In genomic region chr5:52516072-52516476, GRCm38 (mm10) we compare ENCODE assay signal across 10 mouse cellular contexts. TPM values are rescaled to one million over a fixed set of nuclear protein-coding genes. Genes with fewer than 3 reads are reported as not detected.
A peak's percentile ranks its signal among the peaks of the same experiment; 100 is the strongest.
DNase-seq lines count a peak whose midpoint lies in the region; ATAC-seq and TF ChIP-seq lines count a peak whose summit lies in the region.
"Had no signal": no experiment of that assay in that cellular context is flagged by ENCODE, and none has a peak within 500 bp of the region (broad histone marks: within the 10 kb centered on the region; RNA-seq: fewer than 3 reads in every experiment).

No protein-coding gene starts in this region.

- no peaks in the 10 kb centered on the region for H3K36me3 ChIP-seq in kidney, embryonic 14.5 days (ENCODE audit: control insufficient read depth, insufficient read depth, low read length)
- H3K36me3 ChIP-seq in forebrain, postnatal 0 days (ENCODE audit: insufficient read depth) = no peaks in the 10 kb centered on the region
- no peaks in the 10 kb centered on the region for H3K36me3 ChIP-seq in neural tube, embryonic 14.5 days (ENCODE audit: control insufficient read depth, insufficient read depth, low read length)

- peaks cover 6% of the 10 kb centered on the region; the same call in 1 of the 2 replicates for H3K4me1 ChIP-seq in kidney, embryonic 14.5 days (ENCODE audit: control insufficient read depth, insufficient read depth, low read length)
- peaks cover 3% of the 10 kb centered on the region; the same call in 1 of the 2 replicates for H3K4me1 ChIP-seq in forebrain, postnatal 0 days (ENCODE audit: insufficient read depth)
- H3K4me1 ChIP-seq in neural tube, embryonic 14.5 days (ENCODE audit: control insufficient read depth, insufficient read depth, low read length) = no peaks in the 10 kb centered on the region

- DNase-seq in kidney, adult 18-20 months = no peak
- DNase-seq in cerebellum, adult 8-10 months = peak; percentile 16
- DNase-seq in forebrain, postnatal 0 days = peak; percentile 78
- peak; percentile 34 for DNase-seq in left cerebral cortex, postnatal 4 days
- no peak for DNase-seq in B cell, adult 2 months
- DNase-seq in urinary bladder, adult 2 months (ENCODE audit: low spot score) = no peak

- H3K4me2 ChIP-seq in kidney, embryonic 14.5 days (replicated peaks; ENCODE audit: low read depth, low read length) = peak overlapping the region; percentile 52
- H3K4me2 ChIP-seq in forebrain, postnatal 0 days (ENCODE audit: low read depth) = peak overlapping the region; percentile 74
- peak overlapping the region; percentile 73 for H3K4me2 ChIP-seq in neural tube, embryonic 14.5 days (ENCODE audit: low read depth, low read length)

- 0 out of 2 replicates have a peak, but pooled peaks have one; percentile 30 for ATAC-seq in kidney, embryonic 14.5 days (ENCODE audit: low FRiP score, low TSS enrichment)
- ATAC-seq in forebrain, postnatal 0 days = peak; percentile 90
- peak; percentile 82 for ATAC-seq in neural tube, embryonic 14.5 days (ENCODE audit: low read depth)

- WGBS in kidney, embryonic 14.5 days = 18% methylated on average over 21 of the region's 21 CpGs
- 16% methylated on average over 21 of the region's 21 CpGs for WGBS in forebrain, postnatal 0 days
- 10% methylated on average over 21 of the region's 21 CpGs for WGBS in neural tube, embryonic 14.5 days

- peak overlapping the region; percentile 28 for H3K4me3 ChIP-seq in kidney, embryonic 14.5 days (ENCODE audit: low read length)
- H3K4me3 ChIP-seq in forebrain, postnatal 0 days (ENCODE audit: low read depth, low read length) = peak overlapping the region; percentile 34
- peak overlapping the region; percentile 30 for H3K4me3 ChIP-seq in neural tube, embryonic 14.5 days (ENCODE audit: low read depth, low read length)

- intact Hi-C loops in left cerebral cortex, postnatal 4 days (cut with DNase I) = loop anchor here (10.0 kb wide), 1 partner anchor 71 kb away; no protein-coding TSS in a partner anchor

- H3K27me3 ChIP-seq in kidney, embryonic 14.5 days (ENCODE audit: control insufficient read depth, insufficient read depth, low read length) = peaks cover 5% of the 10 kb centered on the region
- H3K27me3 ChIP-seq in forebrain, postnatal 0 days (ENCODE audit: insufficient read depth, low read length) = no peaks in the 10 kb centered on the region
- no peaks in the 10 kb centered on the region for H3K27me3 ChIP-seq in neural tube, embryonic 14.5 days (ENCODE audit: control insufficient read depth, insufficient read depth, low read length)

- peak overlapping the region; percentile 28; the same call in 1 of the 2 replicates for H3K9ac ChIP-seq in kidney, embryonic 14.5 days (ENCODE audit: low read depth, low read length)
- peak overlapping the region; percentile 59 for H3K9ac ChIP-seq in forebrain, postnatal 0 days
- H3K9ac ChIP-seq in neural tube, embryonic 14.5 days (replicated peaks; ENCODE audit: low read depth, low read length) = peak overlapping the region; percentile 52

- 0 out of 2 replicates have a peak, but pooled peaks cover 4% of the 10 kb centered on the region for H3K9me3 ChIP-seq in kidney, embryonic 14.5 days (ENCODE audit: control insufficient read depth, low read length)
- no peaks in the 10 kb centered on the region for H3K9me3 ChIP-seq in forebrain, postnatal 0 days (ENCODE audit: low read length)
- H3K9me3 ChIP-seq in neural tube, embryonic 14.5 days (ENCODE audit: control insufficient read depth, low read length) = no peaks in the 10 kb centered on the region

- H3K27ac ChIP-seq in kidney, embryonic 14.5 days (ENCODE audit: low read depth, low read length) = no peak overlapping the region
- H3K27ac ChIP-seq in forebrain, postnatal 0 days (ENCODE audit: low read depth, low read length) = peak overlapping the region; percentile 62
- no peak overlapping the region for H3K27ac ChIP-seq in neural tube, embryonic 14.5 days (ENCODE audit: low read depth, low read length)

- TF ChIP-seq CTCF in forebrain, postnatal 0 days (IDR thresholded peaks at IDR 0.05; ENCODE audit: low read depth) = no peak

RNA-seq across cellular contexts. Expression of gene Ccdc149, which starts 44.8 kb away (rescaled TPM):
- 1.8 and 2.1 TPM in 2 replicates for polyA plus RNA-seq in kidney, embryonic 14.5 days (2014; fragmentation: Nextera tagmentation; extraction: Ambion mirVana)
- total RNA-seq in forebrain, postnatal 0 days (2014; rRNA removed) = 16.1 and 21.4 TPM in 2 replicates
- 13.4 and 16.0 TPM in 2 replicates for polyA plus RNA-seq in forebrain, postnatal 0 days (2015; fragmentation: Nextera tagmentation; extraction: Ambion mirVana)
- total RNA-seq in left cerebral cortex, postnatal 4 days (2021) = 10 to 100 TPM; 28.2 to 30.7 TPM
- 11.6 and 12.3 TPM in 2 replicates for polyA plus RNA-seq in neural tube, embryonic 14.5 days (2014; fragmentation: Nextera tagmentation; extraction: Ambion mirVana)
- 4.2 and 4.7 TPM in 2 replicates for polyA plus RNA-seq in urinary bladder, adult 2 months (2012; rRNA removed)
- total RNA-seq: MEL had no signal

RNA-seq across cellular contexts. Expression of gene Lgi2, which starts 50.2 kb away (rescaled TPM):
- 3.5 and 3.9 TPM in 2 replicates for polyA plus RNA-seq in kidney, embryonic 14.5 days (2014; fragmentation: Nextera tagmentation; extraction: Ambion mirVana)
- total RNA-seq in forebrain, postnatal 0 days (2014; rRNA removed) = 14.6 and 15.1 TPM in 2 replicates
- polyA plus RNA-seq in forebrain, postnatal 0 days (2015; fragmentation: Nextera tagmentation; extraction: Ambion mirVana) = 4.3 and 6.1 TPM in 2 replicates
- 10 to 100 TPM; 32.3 to 33.9 TPM for total RNA-seq in left cerebral cortex, postnatal 4 days (2021)
- 6.3 and 8.6 TPM in 2 replicates for polyA plus RNA-seq in neural tube, embryonic 14.5 days (2014; fragmentation: Nextera tagmentation; extraction: Ambion mirVana)
- 2.0 and 3.3 TPM in 2 replicates for polyA plus RNA-seq in urinary bladder, adult 2 months (2012; rRNA removed)
- total RNA-seq: hematopoietic stem cell, adult 5-6 weeks; MEL had no signal

Comparison
In these comparisons a context has a peak if more than half of its experiments do, and no peak if none do; other contexts are left out.
1. ATAC-seq: peak in every context shown above with its lines; median percentile 90 in forebrain, postnatal 0 days; 82 in neural tube, embryonic 14.5 days; 30 in kidney, embryonic 14.5 days.
2. DNase-seq: peak in cerebellum, adult 8-10 months (single experiment), forebrain, postnatal 0 days (single experiment) and left cerebral cortex, postnatal 4 days (single experiment); none in kidney, adult 18-20 months (single experiment), B cell, adult 2 months (0 of 2) and urinary bladder, adult 2 months (single experiment).
3. Peak in every context shown above with its lines, with median percentiles within 50 percentile points of each other: H3K4me2 ChIP-seq, H3K4me3 ChIP-seq and H3K9ac ChIP-seq.